Mouse (Mus musculus): ENCODE measurements around the gene Naa11. TPM values are rescaled to one million over a fixed set of nuclear protein-coding genes. Genes with fewer than 3 reads are reported as not detected.

The Naa11 gene
- total RNA-seq, 2 experiments from 2014 or later: not detected

GRCm38 (mm10) chr5:97379976-97380375, 12.2 kb downstream of the Naa11 start:
- no peak for TF ChIP-seq CTCF (IDR thresholded peaks at IDR 0.05)

GRCm38 (mm10) chr5:97364781-97365180, 27.4 kb downstream of the Naa11 start:
- Histone ChIP-seq H3K27ac (no peak overlapping the region), H3K4me3 (no peak overlapping the region)
- no peak for DNase-seq
- intact Hi-C loops (cut with DNase I): no loop called here
- TF ChIP-seq CTCF (IDR thresholded peaks at IDR 0.05): no peak

More at GRCm38 (mm10) chr5:97379976-97380375, 12.2 kb downstream of the Naa11 start:
- no peak for DNase-seq
- Histone ChIP-seq H3K4me3 (no peak overlapping the region), H3K27ac (no peak overlapping the region)
- intact Hi-C loops (cut with DNase I): no loop called here

- intact Hi-C loops (cut with DNase I): no loop called here
- H3K27ac ChIP-seq: no peak overlapping the region
- TF ChIP-seq CTCF (IDR thresholded peaks at IDR 0.05): no peak
- H3K4me3 ChIP-seq: no peak overlapping the region
- DNase-seq: no peak
Observed at GRCm38 (mm10) chr5:97364252-97364651, 27.9 kb downstream of the Naa11 start.

GRCm38 (mm10) chr5:97362539-97362938, 29.6 kb downstream of the Naa11 start:
- no peak overlapping the region for H3K4me3 ChIP-seq
- DNase-seq: no peak
- no peak for TF ChIP-seq CTCF (IDR thresholded peaks at IDR 0.05)
- intact Hi-C loops (cut with DNase I): no loop called here
- H3K27ac ChIP-seq: no peak overlapping the region

- Histone ChIP-seq H3K4me3 (no peak overlapping the region), H3K27ac (no peak overlapping the region)
- intact Hi-C loops (cut with DNase I): no loop called here
- DNase-seq: no peak
- TF ChIP-seq CTCF (IDR thresholded peaks at IDR 0.05): peak; percentile 17; the same call in 1 of the 2 replicates
Observed at GRCm38 (mm10) chr5:97359104-97359503, 33.1 kb downstream of the Naa11 start.

GRCm38 (mm10) chr5:97356135-97356534, 36.0 kb downstream of the Naa11 start:
- no peak for DNase-seq
- no peak overlapping the region for H3K27ac ChIP-seq
- intact Hi-C loops (cut with DNase I): no loop called here
- no peak for TF ChIP-seq CTCF (IDR thresholded peaks at IDR 0.05)
- no peak overlapping the region for H3K4me3 ChIP-seq

- H3K27ac ChIP-seq: no peak overlapping the region
- no peak overlapping the region for H3K4me3 ChIP-seq
- no peak for DNase-seq
- intact Hi-C loops (cut with DNase I): no loop called here
- TF ChIP-seq CTCF (IDR thresholded peaks at IDR 0.05): no peak
Observed at GRCm38 (mm10) chr5:97355152-97355551, 37.0 kb downstream of the Naa11 start.

- H3K4me3 ChIP-seq: no peak overlapping the region
- H3K27ac ChIP-seq: no peak overlapping the region
- intact Hi-C loops (cut with DNase I): no loop called here
- no peak for DNase-seq
- no peak for TF ChIP-seq CTCF (IDR thresholded peaks at IDR 0.05)
Observed at GRCm38 (mm10) chr5:97348760-97349159, 43.4 kb downstream of the Naa11 start.

GRCm38 (mm10) chr5:97348310-97348709, 43.9 kb downstream of the Naa11 start:
- intact Hi-C loops (cut with DNase I): no loop called here
- no peak overlapping the region for H3K27ac ChIP-seq
- no peak for TF ChIP-seq CTCF (IDR thresholded peaks at IDR 0.05)
- no peak for DNase-seq
- no peak overlapping the region for H3K4me3 ChIP-seq

GRCm38 (mm10) chr5:97345732-97346253, 46.4 kb downstream of the Naa11 start:
- TF ChIP-seq CTCF (IDR thresholded peaks at IDR 0.05): no peak
- intact Hi-C loops (cut with DNase I): no loop called here
- Histone ChIP-seq H3K4me3 (no peak overlapping the region), H3K27ac (no peak overlapping the region)
- no peak for DNase-seq

- no peak for DNase-seq
Observed at GRCm38 (mm10) chr5:97345129-97345528, 47.0 kb downstream of the Naa11 start.

GRCm38 (mm10) chr5:97344144-97344543, 48.0 kb downstream of the Naa11 start:
- no peak for TF ChIP-seq CTCF (IDR thresholded peaks at IDR 0.05)
- intact Hi-C loops (cut with DNase I): no loop called here
- no peak for DNase-seq
- Histone ChIP-seq H3K27ac (no peak overlapping the region), H3K4me3 (no peak overlapping the region)

More at GRCm38 (mm10) chr5:97345129-97345528, 47.0 kb downstream of the Naa11 start:
- intact Hi-C loops (cut with DNase I): no loop called here
- Histone ChIP-seq H3K27ac (no peak overlapping the region), H3K4me3 (no peak overlapping the region)
- TF ChIP-seq CTCF (IDR thresholded peaks at IDR 0.05): no peak

- intact Hi-C loops (cut with DNase I): no loop called here
- no peak for DNase-seq
- Histone ChIP-seq H3K4me3 (no peak overlapping the region), H3K27ac (no peak overlapping the region)
- TF ChIP-seq CTCF (IDR thresholded peaks at IDR 0.05): no peak
Observed at GRCm38 (mm10) chr5:97334794-97335193, 57.4 kb downstream of the Naa11 start.

Other genes starting within 250 kb of the Naa11 start
- not detected for gene Gk2, start 64.6 kb upstream of the Naa11 start, total RNA-seq (2021)